Mouse (Mus musculus): ENCODE data around the gene Kiss1r. TPM values are rescaled to one million over a fixed set of nuclear protein-coding genes. Genes with fewer than 3 reads are reported as not detected.

Kiss1r gene
- polyA plus RNA-seq (2012; rRNA removed), result 0.65 and 0.86 TPM in 2 replicates

DNA sequence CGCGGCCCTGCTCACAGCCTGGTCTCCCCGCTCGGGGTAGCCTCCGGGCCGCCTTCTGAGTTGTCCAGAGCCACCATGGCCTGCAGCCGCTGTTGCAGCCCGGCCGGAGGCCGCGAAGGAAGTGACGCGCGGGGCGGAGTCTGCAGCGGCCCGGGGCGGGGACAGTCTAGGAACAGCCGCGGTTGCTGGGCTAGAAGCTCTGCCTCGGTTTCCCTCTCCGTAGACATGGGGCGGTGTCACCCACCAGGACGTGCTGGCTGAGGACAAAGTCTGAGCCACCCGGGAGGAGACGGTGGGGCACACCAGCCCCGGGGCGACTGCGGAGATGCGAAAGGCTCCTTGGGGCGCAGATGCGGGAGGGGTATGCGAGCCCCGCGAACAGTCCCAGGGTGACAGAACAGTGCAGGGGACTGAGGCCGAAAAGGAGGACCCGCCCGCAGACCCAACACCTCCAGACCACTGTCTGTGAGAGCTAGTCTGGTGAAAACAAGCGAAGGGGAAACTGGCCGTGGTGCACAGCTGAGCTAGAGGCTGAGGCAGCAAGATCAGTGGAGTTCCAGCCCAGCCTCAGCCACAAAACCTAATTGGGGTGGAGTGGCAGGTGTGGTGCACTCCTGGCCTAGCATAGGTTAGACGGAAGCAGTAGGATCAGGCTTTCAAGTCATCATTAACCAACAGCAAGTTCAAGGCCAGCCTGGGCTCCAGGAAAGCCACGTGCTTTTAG lies at the start of gene Kiss1r:
Gene Kiss1r, plus strand, starts transcription at position 164 of the 724 bp plus-strand sequence.

DNA sequence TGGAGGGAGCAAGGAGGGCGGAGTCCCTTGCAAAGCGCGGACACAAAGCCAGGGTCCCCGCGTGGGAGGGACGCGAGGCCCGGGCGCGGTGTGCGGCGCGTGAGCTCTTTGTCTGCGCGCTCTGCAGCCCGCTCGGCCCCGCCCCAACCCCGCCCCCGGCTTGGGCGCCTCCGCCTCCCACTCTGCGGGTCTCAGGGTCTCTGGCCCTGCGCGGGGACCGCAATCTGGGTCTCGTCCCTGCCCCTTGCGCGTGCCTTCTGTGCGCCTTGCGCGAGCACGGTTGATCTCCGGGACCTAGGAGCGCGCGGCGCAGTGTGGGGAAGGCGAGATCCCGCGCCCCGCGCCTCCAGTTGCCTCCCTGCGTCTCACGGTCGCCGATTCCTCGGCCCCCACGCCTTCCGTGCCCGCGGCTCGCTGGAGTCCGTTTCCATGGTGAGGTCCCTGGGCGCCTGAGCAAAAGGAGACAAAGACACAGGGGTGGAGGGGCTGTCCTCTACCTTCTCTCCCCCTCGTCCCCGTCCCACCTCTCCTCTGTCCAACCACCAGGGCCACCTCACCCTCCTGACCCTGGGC lies 42.4 kb upstream of the Kiss1r start, which contains the start of the genes Prtn3 and Plppr3:
Gene Prtn3, plus strand, starts transcription at position 187 of the 573 bp plus-strand sequence.
Gene Plppr3, minus strand, starts transcription at position 345 of the 573 bp plus-strand sequence.

DNA sequence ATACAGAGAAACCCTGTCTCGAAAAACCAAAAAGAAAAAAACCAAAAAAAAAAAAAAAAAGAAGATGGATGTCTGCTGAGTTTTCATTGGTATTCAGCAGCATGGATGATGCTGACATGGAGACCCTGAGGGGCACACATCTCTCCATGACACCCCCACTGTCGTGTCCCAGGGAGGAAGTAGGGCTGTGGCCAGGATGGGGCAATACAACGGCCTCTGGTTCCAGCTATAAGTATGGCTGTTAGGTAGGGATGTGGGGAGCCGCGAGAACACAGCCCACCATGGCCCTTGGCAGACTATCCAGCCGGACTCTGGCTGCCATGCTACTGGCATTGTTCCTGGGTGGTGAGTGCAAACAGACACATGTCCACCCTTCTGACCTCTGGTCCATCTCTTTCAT lies 30.7 kb upstream of the Kiss1r start, which contains the start of gene Elane:
Gene Elane, plus strand, starts transcription at position 194 of the 400 bp plus-strand sequence.

DNA sequence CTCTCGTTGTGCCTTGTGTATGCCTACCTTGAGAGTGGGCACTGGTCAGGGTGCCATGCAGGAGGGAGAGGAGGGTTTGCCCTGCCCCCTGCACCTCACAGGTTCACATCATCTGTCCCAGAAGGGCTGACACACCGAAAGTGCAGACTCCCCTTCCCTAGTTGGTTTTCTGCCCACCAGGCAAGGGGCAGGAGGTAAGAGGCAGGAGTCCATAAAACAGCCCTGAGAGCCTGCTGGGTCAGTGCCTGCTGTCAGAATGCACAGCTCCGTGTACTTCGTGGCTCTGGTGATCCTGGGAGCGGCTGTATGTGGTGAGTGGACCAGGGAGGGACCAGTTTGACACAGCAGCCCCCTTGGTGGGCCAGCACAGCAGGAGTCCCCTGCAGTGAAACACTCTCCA lies 26.1 kb upstream of the Kiss1r start, which contains the start of gene Cfd:
Gene Cfd, plus strand, starts transcription at position 184 of the 400 bp plus-strand sequence.

DNA sequence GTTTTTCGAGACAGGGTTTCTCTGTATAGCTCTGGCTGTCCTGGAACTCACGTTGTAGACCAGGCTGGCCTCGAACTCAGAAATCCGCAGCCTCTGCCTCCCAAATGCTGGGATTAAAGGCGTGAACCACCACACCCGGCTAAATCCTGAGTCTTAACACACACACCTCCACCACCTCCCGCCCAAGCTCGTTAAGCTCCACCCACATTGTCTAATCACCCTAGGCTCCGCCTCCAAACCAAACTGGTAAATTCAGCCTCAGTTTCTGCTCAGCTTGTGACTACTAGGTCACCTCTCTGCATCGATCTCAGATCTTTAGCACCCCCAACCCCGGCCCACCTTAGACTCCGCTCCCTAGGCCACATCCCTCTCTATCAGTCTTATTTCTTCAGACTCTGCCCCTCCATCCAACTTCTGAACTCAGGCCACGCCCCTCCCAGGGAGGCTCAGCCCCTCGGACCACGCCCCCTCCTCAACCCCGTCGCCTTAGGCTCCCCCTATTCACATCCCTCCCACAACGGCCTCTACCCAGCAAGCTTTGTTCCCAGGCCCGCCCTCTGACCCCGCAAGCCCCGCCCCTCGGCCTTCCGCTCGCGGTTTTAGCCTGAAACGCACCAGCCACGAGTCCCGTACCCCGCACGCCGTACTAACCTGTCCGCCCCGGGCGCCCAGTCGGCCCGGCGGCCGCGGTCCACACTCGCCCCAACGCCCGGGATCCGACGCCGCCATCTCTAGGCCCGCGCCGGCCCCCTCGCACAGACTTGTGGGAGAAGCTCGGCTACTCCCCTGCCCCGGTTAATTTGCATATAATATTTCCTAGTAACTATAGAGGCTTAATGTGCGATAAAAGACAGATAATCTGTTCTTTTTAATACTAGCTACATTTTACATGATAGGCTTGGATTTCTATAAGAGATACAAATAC lies 8.3 kb upstream of the Kiss1r start, which contains the start of gene Med16:
Gene Med16, minus strand, starts transcription at position 757 of the 925 bp plus-strand sequence.

DNA sequence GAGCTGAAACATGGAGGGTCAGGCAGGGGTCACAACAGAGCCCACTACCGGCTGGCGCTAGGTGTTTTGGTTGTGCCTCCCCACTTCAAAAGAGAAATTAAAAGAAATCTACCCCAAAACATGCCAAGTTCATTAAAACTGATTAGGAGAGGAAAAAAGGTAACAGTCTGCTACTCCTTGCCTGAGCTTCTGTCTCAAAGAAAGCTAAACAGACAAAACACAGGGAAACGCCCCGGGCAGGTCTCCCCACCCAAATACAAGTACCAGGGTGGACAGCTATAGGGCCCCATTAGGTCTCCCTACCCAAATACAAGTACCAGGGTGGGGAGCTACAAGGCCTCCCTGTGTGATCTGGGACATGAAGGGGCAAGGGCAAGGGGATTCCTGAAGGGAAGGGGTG lies 6.2 kb upstream of the Kiss1r start, which contains the start of gene Gm26602:
Gene Gm26602, plus strand, starts transcription at position 301 of the 400 bp plus-strand sequence.

DNA sequence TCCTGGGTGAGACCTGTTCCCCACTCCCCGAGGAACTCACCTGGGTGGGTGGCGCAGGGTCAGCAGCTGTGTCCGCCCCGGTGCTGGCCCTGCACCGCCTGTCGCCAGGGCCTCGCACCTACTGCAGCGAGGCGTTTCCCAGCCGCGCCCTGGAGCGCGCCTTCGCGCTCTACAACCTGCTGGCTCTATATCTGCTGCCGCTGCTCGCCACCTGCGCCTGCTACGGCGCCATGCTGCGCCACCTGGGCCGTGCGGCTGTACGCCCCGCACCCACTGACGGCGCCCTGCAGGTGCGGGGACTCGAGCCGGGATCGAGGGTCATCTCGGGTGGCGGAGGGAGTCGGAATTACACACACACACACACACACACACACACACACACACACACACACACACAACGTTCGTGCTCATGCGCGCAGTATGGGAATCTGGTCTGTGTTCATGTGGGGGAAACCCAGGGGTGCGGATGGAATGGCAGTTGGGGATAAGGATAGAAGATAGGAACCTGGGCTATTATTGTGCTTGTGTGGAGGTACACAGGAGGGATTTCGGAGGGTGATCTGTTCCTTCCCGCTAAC lies 4.3 kb downstream of the Kiss1r start, which contains the start of gene R3hdm4:
Gene R3hdm4, minus strand, starts transcription at position 251 of the 578 bp plus-strand sequence.

DNA sequence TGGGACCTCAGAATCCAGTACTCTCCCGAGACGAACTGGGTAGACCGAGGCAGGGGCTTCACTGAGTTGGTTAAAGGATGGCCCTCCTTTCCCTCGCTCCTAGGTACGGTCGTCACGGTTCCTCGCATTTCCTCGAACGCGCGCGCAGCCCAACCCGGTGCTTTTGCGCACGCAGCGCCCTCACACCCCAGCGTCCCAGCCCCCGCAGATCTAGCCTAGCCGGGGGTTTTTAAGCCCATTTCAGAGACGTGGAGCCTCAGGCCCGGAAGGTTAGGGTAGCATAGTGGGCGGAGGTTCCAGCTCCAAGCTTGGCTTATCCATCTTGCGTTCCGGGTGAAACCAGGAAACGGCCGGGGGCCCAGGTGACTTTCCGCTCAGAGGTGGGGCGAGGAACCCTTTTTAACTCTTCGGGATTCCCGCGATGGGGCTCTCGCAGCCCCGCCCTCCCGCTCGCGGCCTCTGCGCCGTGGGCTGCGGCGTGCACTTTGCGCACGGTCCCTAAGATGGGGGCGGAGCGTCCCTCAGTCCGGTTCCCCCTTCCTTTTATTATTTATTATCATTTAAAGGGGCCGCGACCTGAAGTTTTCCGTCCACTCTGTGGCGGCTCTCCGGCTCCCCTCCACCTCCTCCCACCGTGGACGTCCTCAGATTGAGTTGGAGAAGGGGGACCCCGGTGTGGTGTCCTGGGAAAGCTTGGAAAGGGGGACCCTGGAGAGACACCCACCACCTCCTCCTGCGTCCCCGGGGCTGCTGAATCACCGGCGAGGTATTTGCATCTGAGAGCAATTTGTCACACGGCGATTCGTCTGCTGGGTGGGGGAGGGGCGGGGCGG lies 9.9 kb downstream of the Kiss1r start, which contains the start of gene Arid3a:
Gene Arid3a, plus strand, starts transcription at position 553 of the 833 bp plus-strand sequence.

DNA sequence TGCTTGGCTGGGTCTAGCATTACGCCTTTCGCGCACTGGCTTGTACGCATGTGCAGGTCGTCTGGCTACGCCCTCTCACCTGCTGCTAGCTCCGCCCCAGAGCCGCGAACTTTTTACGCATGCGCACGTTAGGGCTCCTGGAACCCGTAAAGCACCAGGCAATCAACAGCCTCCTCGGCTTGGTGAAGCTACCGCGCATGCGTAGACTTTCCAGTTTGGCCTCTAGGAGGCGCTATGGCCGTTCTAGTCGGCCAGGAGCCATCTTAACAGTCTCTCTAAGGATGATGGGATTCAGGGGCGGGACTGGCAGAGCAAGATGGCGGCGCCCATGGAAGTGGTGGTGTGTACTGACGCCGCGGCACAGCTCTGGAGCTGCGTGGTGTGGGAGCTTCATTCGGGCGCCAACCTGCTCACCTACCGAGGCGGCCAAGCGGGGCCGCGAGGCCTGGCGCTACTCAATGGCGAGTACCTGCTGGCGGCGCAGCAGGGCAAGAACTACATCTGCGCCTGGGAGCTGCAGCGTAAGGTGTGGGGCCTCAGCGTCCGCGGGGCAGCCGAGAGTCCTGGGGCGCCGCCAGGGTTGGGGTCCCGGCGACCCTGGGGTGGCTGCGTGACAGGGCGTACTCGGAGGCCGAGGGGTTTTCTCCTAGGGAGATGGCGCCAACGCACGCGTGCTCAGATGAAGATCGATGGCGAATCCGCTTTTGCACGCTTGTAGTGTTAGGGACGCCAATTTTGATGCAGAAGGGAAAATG lies 43.3 kb downstream of the Kiss1r start, which contains the start of gene Wdr18:
Gene Wdr18, plus strand, starts transcription at position 306 of the 755 bp plus-strand sequence.

DNA sequence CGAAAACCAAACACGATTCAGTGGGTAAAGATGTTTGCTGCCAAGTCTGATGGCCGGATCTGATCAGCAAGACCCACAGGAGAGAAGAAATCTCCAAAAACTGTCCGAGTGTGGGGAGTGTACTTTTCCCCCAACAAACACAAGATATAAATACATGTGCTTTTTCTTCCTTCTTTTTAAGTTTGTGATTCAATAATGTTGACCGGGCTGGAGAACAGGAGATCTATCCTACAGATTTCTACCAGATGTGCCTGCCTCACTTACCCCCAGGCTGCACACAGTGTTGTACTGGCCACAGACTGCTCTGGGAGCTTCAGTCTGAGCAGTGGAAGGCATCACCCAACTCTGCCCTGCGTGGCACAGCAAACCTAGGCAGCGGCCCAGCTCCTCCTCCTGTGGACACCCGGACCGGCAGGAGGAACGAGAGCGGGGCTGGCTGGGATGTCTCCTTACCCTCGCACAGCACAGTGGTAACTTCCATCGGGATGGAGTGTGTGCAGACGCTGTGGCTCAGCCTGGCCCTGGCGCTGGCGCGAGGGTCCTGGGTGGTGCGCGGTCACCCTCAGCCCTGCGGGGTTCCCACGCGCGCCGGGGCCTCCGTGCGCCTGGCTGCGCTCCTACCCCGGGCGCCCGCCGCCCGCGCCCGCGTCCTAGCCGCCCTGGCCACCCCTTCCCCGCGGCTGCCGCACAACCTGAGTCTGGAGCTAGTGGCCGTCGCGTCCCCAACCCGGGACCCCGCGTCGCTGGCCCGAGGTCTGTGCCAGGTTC lies 53.8 kb downstream of the Kiss1r start, which contains the start of gene Grin3b:
Gene Grin3b, plus strand, starts transcription at position 301 of the 768 bp plus-strand sequence.

Other genes starting within 250 kb of the Kiss1r start
- gene Tpgs1, start 247.6 kb upstream of the Kiss1r start, polyA plus RNA-seq (2012; rRNA removed), result 14.3 and 15.9 TPM in 2 replicates
- gene Cdc34, start 234.8 kb upstream of the Kiss1r start, polyA plus RNA-seq (2012; rRNA removed), result 75.1 and 80.8 TPM in 2 replicates
- gene Gzmm, start 228.0 kb upstream of the Kiss1r start, polyA plus RNA-seq (2012; rRNA removed), result 0.06 and 0.12 TPM in 2 replicates
- 793 and 830 TPM in 2 replicates for gene Bsg, start 212.5 kb upstream of the Kiss1r start, polyA plus RNA-seq (2012; rRNA removed)
- gene Hcn2, start 200.3 kb upstream of the Kiss1r start, polyA plus RNA-seq (2012; rRNA removed), result 0.08 and 0.09 TPM in 2 replicates
- 13.3 and 17.5 TPM in 2 replicates for gene Polrmt, start 170.4 kb upstream of the Kiss1r start, polyA plus RNA-seq (2012; rRNA removed)
- not detected in 2 replicates for gene Fgf22, start 161.9 kb upstream of the Kiss1r start, polyA plus RNA-seq (2012; rRNA removed)
- 36.8 and 38.6 TPM in 2 replicates for gene Rnf126, start 150.0 kb upstream of the Kiss1r start, polyA plus RNA-seq (2012; rRNA removed)
- 2.6 TPM in 2 replicates for gene Fstl3, start 139.7 kb upstream of the Kiss1r start, polyA plus RNA-seq (2012; rRNA removed)
- 3.3 and 4.4 TPM in 2 replicates for gene Prss57, start 126.0 kb upstream of the Kiss1r start, polyA plus RNA-seq (2012; rRNA removed)
- gene Palm, start 123.4 kb upstream of the Kiss1r start, polyA plus RNA-seq (2012; rRNA removed), result 4.8 and 5.8 TPM in 2 replicates
- gene Misp, start 96.0 kb upstream of the Kiss1r start, polyA plus RNA-seq (2012; rRNA removed), result 0.59 and 0.99 TPM in 2 replicates
- 104 and 111 TPM in 2 replicates for gene Ptbp1, start 62.5 kb upstream of the Kiss1r start, polyA plus RNA-seq (2012; rRNA removed)
- gene Prtn3, start 42.5 kb upstream of the Kiss1r start, polyA plus RNA-seq (2012; rRNA removed), result 200 and 257 TPM in 2 replicates
- gene Plppr3, start 42.3 kb upstream of the Kiss1r start, polyA plus RNA-seq (2012; rRNA removed), result 5.6 and 9.0 TPM in 2 replicates
- 103 and 130 TPM in 2 replicates for gene Elane, start 30.7 kb upstream of the Kiss1r start, polyA plus RNA-seq (2012; rRNA removed)
- 0.08 and 0.12 TPM in 2 replicates for gene Cfd, start 26.1 kb upstream of the Kiss1r start, polyA plus RNA-seq (2012; rRNA removed)
- 11.6 and 12.7 TPM in 2 replicates for gene Med16, start 8.0 kb upstream of the Kiss1r start, polyA plus RNA-seq (2012; rRNA removed)
- not detected in 2 replicates for gene Gm26602, start 6.1 kb upstream of the Kiss1r start, polyA plus RNA-seq (2012; rRNA removed)
- 31.9 and 40.7 TPM in 2 replicates for gene R3hdm4, start 4.2 kb downstream of the Kiss1r start, polyA plus RNA-seq (2012; rRNA removed)
- gene Arid3a, start 10.1 kb downstream of the Kiss1r start, polyA plus RNA-seq (2012; rRNA removed), result 8.4 and 10.3 TPM in 2 replicates
- gene Wdr18, start 43.2 kb downstream of the Kiss1r start, polyA plus RNA-seq (2012; rRNA removed), result 18.3 and 20.3 TPM in 2 replicates
- gene Grin3b, start 53.7 kb downstream of the Kiss1r start, polyA plus RNA-seq (2012; rRNA removed), result not detected in 2 replicates
- 66.7 and 79.1 TPM in 2 replicates for gene Tmem259, start 67.4 kb downstream of the Kiss1r start, polyA plus RNA-seq (2012; rRNA removed)
- 28.0 and 28.2 TPM in 2 replicates for gene Cnn2, start 71.6 kb downstream of the Kiss1r start, polyA plus RNA-seq (2012; rRNA removed)
- 6.1 and 7.9 TPM in 2 replicates for gene Abca7, start 79.5 kb downstream of the Kiss1r start, polyA plus RNA-seq (2012; rRNA removed)
- 23.6 and 31.2 TPM in 2 replicates for gene Arhgap45, start 99.7 kb downstream of the Kiss1r start, polyA plus RNA-seq (2012; rRNA removed)
- gene Polr2e, start 122.8 kb downstream of the Kiss1r start, polyA plus RNA-seq (2012; rRNA removed), result 79.7 and 92.0 TPM in 2 replicates
- gene Gpx4, start 130.2 kb downstream of the Kiss1r start, polyA plus RNA-seq (2012; rRNA removed), result 324 and 335 TPM in 2 replicates
- 10.4 and 13.9 TPM in 2 replicates for gene Sbno2, start 188.6 kb downstream of the Kiss1r start, polyA plus RNA-seq (2012; rRNA removed)
- 63.7 and 77.6 TPM in 2 replicates for gene Stk11, start 198.8 kb downstream of the Kiss1r start, polyA plus RNA-seq (2012; rRNA removed)
- 289 and 291 TPM in 2 replicates for gene Atp5d, start 221.7 kb downstream of the Kiss1r start, polyA plus RNA-seq (2012; rRNA removed)
- gene Cbarp, start 223.9 kb downstream of the Kiss1r start, polyA plus RNA-seq (2012; rRNA removed), result 0.83 and 0.97 TPM in 2 replicates
- 9.9 and 11.3 TPM in 2 replicates for gene Midn, start 231.3 kb downstream of the Kiss1r start, polyA plus RNA-seq (2012; rRNA removed)
- gene Cirbp, start 249.0 kb downstream of the Kiss1r start, polyA plus RNA-seq (2012; rRNA removed), result 24.2 and 30.3 TPM in 2 replicates